Comparison of ENCODE assay signal across 17 mouse cellular contexts in genomic region chr1:129956625-129957024, GRCm38 (mm10).
DNase-seq lines count a peak whose midpoint lies in the region; ATAC-seq and TF ChIP-seq lines count a peak whose summit lies in the region.
"Had no signal": no experiment of that assay in that cellular context is flagged by ENCODE, and none has a peak within 500 bp of the region (broad histone marks: within the 10 kb centered on the region; RNA-seq: fewer than 3 reads in every experiment).

No protein-coding gene starts in this region.

- TF ChIP-seq POLR2A in CH12.LX (IDR thresholded peaks at IDR 0.05; ENCODE audit: low read depth, low read length): no peak

- H3K4me3 ChIP-seq in CH12.LX (replicated peaks in 1 of 3; ENCODE audit: low read depth in 2 of 3, low read length in 2 of 3, poor library complexity in 1 of 3): no peak overlapping the region
- H3K4me3 ChIP-seq in intestine, postnatal 0 days (ENCODE audit: low read depth, low read length): no peak overlapping the region
- H3K4me3 ChIP-seq: heart, embryonic 12.5 days; limb, embryonic 12.5 days; midbrain, embryonic 12.5 days had no signal

- H3K36me3 ChIP-seq in CH12.LX (replicated peaks in 1 of 2; ENCODE audit: control insufficient read depth in 1 of 2, insufficient read depth in 1 of 2, low read length in 1 of 2): no peaks in the 10 kb centered on the region
- H3K36me3 ChIP-seq in intestine, postnatal 0 days (ENCODE audit: control insufficient read depth, insufficient read depth): no peaks in the 10 kb centered on the region
- H3K36me3 ChIP-seq: heart, embryonic 12.5 days; limb, embryonic 12.5 days; midbrain, embryonic 12.5 days had no signal

- no peaks in the 10 kb centered on the region for H3K4me1 ChIP-seq in CH12.LX (ENCODE audit: control insufficient read depth in 1 of 2, insufficient read depth in 2 of 2)
- H3K4me1 ChIP-seq in intestine, postnatal 0 days (replicated peaks; ENCODE audit: control insufficient read depth, insufficient read depth, low read length): no peaks in the 10 kb centered on the region
- H3K4me1 ChIP-seq: heart, embryonic 12.5 days; limb, embryonic 12.5 days had no signal

- H3K27me3 ChIP-seq in CH12.LX (replicated peaks): no peaks in the 10 kb centered on the region
- H3K27me3 ChIP-seq in intestine, postnatal 0 days (replicated peaks; ENCODE audit: control insufficient read depth, insufficient read depth, low read length): no peaks in the 10 kb centered on the region
- H3K27me3 ChIP-seq: heart, embryonic 12.5 days; limb, embryonic 12.5 days; midbrain, embryonic 12.5 days had no signal

- peak; percentile 98 for ATAC-seq in intestine, postnatal 0 days
- peak; percentile 60 for ATAC-seq in megakaryocyte, adult 5-6 weeks (ENCODE audit: poor library complexity, severe bottlenecking)

- H3K79me2 ChIP-seq in CH12.LX (replicated peaks; ENCODE audit: control insufficient read depth, extremely low read depth, insufficient read depth, poor library complexity, severe bottlenecking): no peaks in the 10 kb centered on the region

- no peak for DNase-seq in CH12.LX (ENCODE audit: extremely low read depth)
- peak; percentile 80 for DNase-seq in c-Kit-positive CD71-positive TER-119-negative erythroid progenitor cells, embryonic 14.5 days (ENCODE audit: low read depth)
- no peak for DNase-seq in urinary bladder, postnatal 10 days (ENCODE audit: low spot score)
- no peak for DNase-seq in frontal cortex, postnatal 10 days (ENCODE audit: low spot score in 2 of 2)
- no peak for DNase-seq in urinary bladder, postnatal 4 days (ENCODE audit: low spot score in 2 of 2)
- DNase-seq: cerebellum, adult 8-10 months; embryo, embryonic 11 days; gastrocnemius, postnatal 36 days; kidney, adult 18-20 months; kidney, postnatal 36 days; lung, postnatal 10 days; thymus, adult 2 months had no signal

- WGBS in intestine, postnatal 0 days: 23% methylated on average over 4 of the region's 4 CpGs

- 0 out of 2 replicates have a peak overlapping the region, but pooled peaks have one; percentile 53 for H3K9ac ChIP-seq in CH12.LX (ENCODE audit: insufficient read depth, low read depth)
- H3K9ac ChIP-seq in intestine, postnatal 0 days (ENCODE audit: low read depth, low read length): no peak overlapping the region
- H3K9ac ChIP-seq: heart, embryonic 12.5 days; limb, embryonic 12.5 days; midbrain, embryonic 12.5 days had no signal

- H3K4me2 ChIP-seq in CH12.LX (ENCODE audit: insufficient read depth, low read depth, poor library complexity, severe bottlenecking): peak overlapping the region; percentile 81
- H3K4me2 ChIP-seq in intestine, postnatal 0 days (replicated peaks; ENCODE audit: low read depth): peak overlapping the region; percentile 51
- H3K4me2 ChIP-seq: heart, embryonic 12.5 days; limb, embryonic 12.5 days; midbrain, embryonic 12.5 days had no signal

- no peak overlapping the region for H3K27ac ChIP-seq in CH12.LX (ENCODE audit: insufficient read depth, low read depth)
- H3K27ac ChIP-seq in intestine, postnatal 0 days (ENCODE audit: low read depth, low read length): no peak overlapping the region
- H3K27ac ChIP-seq: limb, embryonic 12.5 days; midbrain, embryonic 12.5 days had no signal

- TF ChIP-seq CTCF in CH12.LX (conservative IDR thresholded peaks at IDR 0.05 in 1 of 2, IDR thresholded peaks at IDR 0.05 in 1 of 2; ENCODE audit: low read depth in 2 of 2, low read length in 2 of 2): no peak
- no peak for TF ChIP-seq CTCF in intestine, postnatal 0 days (IDR thresholded peaks at IDR 0.05; ENCODE audit: low read depth)

- no peak for TF ChIP-seq RAD21 in CH12.LX (IDR thresholded peaks at IDR 0.05; ENCODE audit: low read depth, low read length)

- dilution Hi-C loops in CH12.LX (cut with MboI; ENCODE audit: extremely low pct_ligation_motif_present, extremely low pct_unique_long_range_greater_than_20kb, low sequenced_read_pairs): no loop called here

- TF ChIP-seq EP300 in CH12.LX (IDR thresholded peaks at IDR 0.05; ENCODE audit: low read length): no peak

- in situ Hi-C loops in CH12.LX (cut with MboI; ENCODE audit: low pct_ligation_motif_present, low pct_unique_long_range_greater_than_20kb, low sequenced_read_pairs): no loop called here

- H3K9me3 ChIP-seq in CH12.LX (replicated peaks; ENCODE audit: low read length): no peaks in the 10 kb centered on the region
- H3K9me3 ChIP-seq in intestine, postnatal 0 days (ENCODE audit: control insufficient read depth): no peaks in the 10 kb centered on the region
- H3K9me3 ChIP-seq: heart, embryonic 12.5 days; limb, embryonic 12.5 days; midbrain, embryonic 12.5 days had no signal

TF ChIP-seq in CH12.LX, 34 proteins besides CTCF, POLR2A, EP300 and RAD21:
- TF ChIP-seq ZC3H11A (IDR thresholded peaks at IDR 0.05; ENCODE audit: low read depth, low read length) (no peak), USF1 (IDR thresholded peaks at IDR 0.05; ENCODE audit: low read depth, low read length) (no peak), SMC3 (IDR thresholded peaks at IDR 0.05; ENCODE audit: low read depth, low read length) (no peak), SIN3A (IDR thresholded peaks at IDR 0.05; ENCODE audit: low read length) (no peak), TCF12 (IDR thresholded peaks at IDR 0.05; ENCODE audit: low read depth, low read length) (no peak), ETS1 (conservative IDR thresholded peaks at IDR 0.05; ENCODE audit: low read depth, low read length) (no peak), IRF4 (IDR thresholded peaks at IDR 0.05; ENCODE audit: low read depth, low read length) (no peak), JUN (IDR thresholded peaks at IDR 0.05; ENCODE audit: insufficient read depth, low read depth, low read length) (no peak), PAX5 (IDR thresholded peaks at IDR 0.05; ENCODE audit: low read length) (no peak), CHD1 (IDR thresholded peaks at IDR 0.05; ENCODE audit: low read depth, low read length) (no peak), POLR2AphosphoS2 (IDR thresholded peaks at IDR 0.05; ENCODE audit: low read depth, low read length) (no peak), NELFE (IDR thresholded peaks at IDR 0.05; ENCODE audit: low read depth, low read length) (no peak), MEF2A (IDR thresholded peaks at IDR 0.05; ENCODE audit: borderline replicate concordance, low read depth, low read length) (no peak), MAZ (IDR thresholded peaks at IDR 0.05; ENCODE audit: low read depth, low read length) (no peak), CHD2 (IDR thresholded peaks at IDR 0.05; ENCODE audit: low read length) (no peak), GABPA (IDR thresholded peaks at IDR 0.05; ENCODE audit: insufficient replicate concordance, low read depth, low read length) (no peak), ZNF384 (IDR thresholded peaks at IDR 0.05; ENCODE audit: low read depth, low read length) (no peak)
